Mouse (Mus musculus) mature B cell (primary cell): ENCODE results near the gene Fam193b.
"Not testable (repeated sequence)": the region's sequence is repeated elsewhere in the genome, so short reads cannot be mapped to it uniquely, and the experiment has no call there.

Experiments used
- in situ Hi-C: fragments of 300-500 bp; cut with MboI; formaldehyde crosslinking; loops from 2 replicates; pipeline ENCODE4 v1.14.3; 2019

Fam193b gene

GRCm38 (mm10) chr13:55571977-55572376 lies 1.1 kb upstream of the Fam193b start:
- in situ Hi-C loops: no loop called here

- in situ Hi-C loops: no loop called here
Observed at GRCm38 (mm10) chr13:55570286-55570973, 490 bp downstream of the Fam193b start.

- in situ Hi-C loops: no loop called here
Observed at GRCm38 (mm10) chr13:55569726-55570285, 1.1 kb downstream of the Fam193b start.

- in situ Hi-C loops: not testable (repeated sequence)
Observed at GRCm38 (mm10) chr13:55568524-55568923, 2.4 kb downstream of the Fam193b start.

- in situ Hi-C loops: no loop called here
Observed at GRCm38 (mm10) chr13:55567949-55568348, 3.0 kb downstream of the Fam193b start.

- in situ Hi-C loops: no loop called here
Observed at GRCm38 (mm10) chr13:55567001-55567400, 3.9 kb downstream of the Fam193b start.

GRCm38 (mm10) chr13:55563266-55563879 lies 7.5 kb downstream of the Fam193b start:
- in situ Hi-C loops: no loop called here

GRCm38 (mm10) chr13:55557499-55557898 lies 13.4 kb downstream of the Fam193b start:
- in situ Hi-C loops: no loop called here

- in situ Hi-C loops: no loop called here
Observed at GRCm38 (mm10) chr13:55555921-55556320, 15.0 kb downstream of the Fam193b start.

- in situ Hi-C loops: no loop called here
Observed at GRCm38 (mm10) chr13:55549061-55549460, 21.9 kb downstream of the Fam193b start.

GRCm38 (mm10) chr13:55548426-55548825 lies 22.5 kb downstream of the Fam193b start:
- in situ Hi-C loops: no loop called here

- in situ Hi-C loops: no loop called here
Observed at GRCm38 (mm10) chr13:55547916-55548315, 23.0 kb downstream of the Fam193b start.

- in situ Hi-C loops: no loop called here
Observed at GRCm38 (mm10) chr13:55544792-55545191, 26.1 kb downstream of the Fam193b start.

GRCm38 (mm10) chr13:55543447-55543846 lies 27.5 kb downstream of the Fam193b start:
- in situ Hi-C loops: no loop called here

- in situ Hi-C loops: no loop called here
Observed at GRCm38 (mm10) chr13:55542891-55543290, 28.0 kb downstream of the Fam193b start.

GRCm38 (mm10) chr13:55540933-55541332 lies 30.0 kb downstream of the Fam193b start:
- in situ Hi-C loops: no loop called here

- in situ Hi-C loops: no loop called here
Observed at GRCm38 (mm10) chr13:55536194-55537175, 34.4 kb downstream of the Fam193b start, which contains the start of gene Ddx41. Gene Ddx41 (minus strand): TSS chr13:55536658.

GRCm38 (mm10) chr13:55535796-55536193 lies 35.1 kb downstream of the Fam193b start:
- in situ Hi-C loops: no loop called here

- in situ Hi-C loops: no loop called here
Observed at GRCm38 (mm10) chr13:55535191-55535590, 35.7 kb downstream of the Fam193b start.

- in situ Hi-C loops: no loop called here
Observed at GRCm38 (mm10) chr13:55529198-55529915, 41.6 kb downstream of the Fam193b start, which contains the start of gene Dok3. Gene Dok3 (minus strand): TSS chr13:55529296.
